Mouse (Mus musculus) heart, embryonic 14.5 days (tissue): ENCODE results near the gene Bcl2a1a. TPM values are rescaled to one million over a fixed set of nuclear protein-coding genes. Genes with fewer than 3 reads are reported as not detected.
"Not testable (repeated sequence)": the region's sequence is repeated elsewhere in the genome, so short reads cannot be mapped to it uniquely, and the experiment has no call there.

Experiments used
- ATAC-seq: fragments of 200-750 bp; cut with Nextera tagmentation; 2 replicates; pipeline ENCODE4 v1.8.0; 2017; ENCODE audit warnings: low read depth, moderate TSS enrichment; ENCODE audit not compliant: insufficient number of reproducible peaks, insufficient read depth, low FRiP score
- H3K27ac ChIP-seq, 2 experiments: fragments of 200-500 bp in 1 of 2; fragments of 300-500 bp in 1 of 2; sonication (generic) in 1 of 2; replicated peaks in 1 of 2; 2 replicates each; pipeline ENCODE4 v1.5.1; 2012 to 2014; ENCODE audit warnings: low read depth in 2 of 2, low read length in 2 of 2, control low read depth in 1 of 2, mild to moderate bottlenecking in 1 of 2, mixed read lengths in 1 of 2; ENCODE audit not compliant: control insufficient read depth in 1 of 2, insufficient read depth in 1 of 2
- H3K27me3 ChIP-seq: fragments of 300-500 bp; sonication (generic); 2 replicates; pipeline ENCODE4 v1.6.1; 2014; ENCODE audit warnings: mild to moderate bottlenecking, low read length, control low read depth; ENCODE audit not compliant: control insufficient read depth, insufficient read depth
- H3K36me3 ChIP-seq: fragments of 300-500 bp; sonication (generic); 2 replicates; pipeline ENCODE4 v1.6.1; 2014; ENCODE audit warnings: mild to moderate bottlenecking, control low read depth, low read length, mixed read lengths; ENCODE audit not compliant: control insufficient read depth, insufficient read depth
- H3K4me1 ChIP-seq, 2 experiments: fragments of 200-500 bp in 1 of 2; fragments of 300-500 bp in 1 of 2; sonication (generic) in 1 of 2; 2 replicates each; pipeline ENCODE4 v1.6.1; 2012 to 2014; ENCODE audit warnings: low read length in 2 of 2, control low read depth in 1 of 2, mixed read lengths in 1 of 2; ENCODE audit not compliant: control insufficient read depth in 2 of 2, insufficient read depth in 2 of 2
- H3K4me2 ChIP-seq: fragments of 300-500 bp; sonication (generic); 2 replicates; pipeline ENCODE4 v1.6.1; 2014; ENCODE audit warnings: mild to moderate bottlenecking, low read length
- H3K4me3 ChIP-seq, 2 experiments: fragments of 200-500 bp in 1 of 2; fragments of 300-500 bp in 1 of 2; sonication (generic) in 1 of 2; 2 replicates each; pipeline ENCODE4 v1.5.1; 2012 to 2014; ENCODE audit warnings: low read length in 2 of 2, mild to moderate bottlenecking in 2 of 2, control low read depth in 1 of 2, low read depth in 1 of 2, moderate library complexity in 1 of 2; ENCODE audit not compliant: control insufficient read depth in 1 of 2, insufficient read depth in 1 of 2
- H3K9ac ChIP-seq: fragments of 300-500 bp; sonication (generic); 2 replicates; pipeline ENCODE4 v1.6.1; 2014; ENCODE audit warnings: mild to moderate bottlenecking, low read length
- H3K9me3 ChIP-seq: fragments of 300-500 bp; sonication (generic); 2 replicates; pipeline ENCODE4 v1.6.1; 2016; ENCODE audit warnings: low read length, control low read depth; ENCODE audit not compliant: control insufficient read depth
- WGBS: fragments of 180-500 bp; shearing (Covaris S2); extraction: QIAGEN DNeasy Blood & Tissue Kit; methylation state at CpG from one replicate; pipeline ENCODE4 v1.1.7; 2014; 5-methylcytosine and 5-hydroxymethylcytosine counted together
- polyA plus RNA-seq: library from polyadenylated mRNA; unstranded; fragments of >200 nt; fragmentation: Nextera tagmentation; extraction: Ambion mirVana; gene quantifications from 2 replicates; pipeline ENCODE4 v1.2.1, GENCODE M21; 2014

Gene Bcl2a1a
- 0.49 TPM in 1 of 2 replicates, not detected in the other for polyA plus RNA-seq

- not testable (repeated sequence) for H3K27ac ChIP-seq, H3K27me3 ChIP-seq, ATAC-seq, H3K4me1 ChIP-seq, H3K4me2 ChIP-seq, H3K4me3 ChIP-seq, H3K36me3 ChIP-seq, H3K9ac ChIP-seq, H3K9me3 ChIP-seq
- WGBS: 65% methylated on average over 5 of the region's 5 CpGs
These were observed at the start of gene Bcl2a1a for GRCm38 (mm10) chr9:88956670-88957153. Gene Bcl2a1a (plus strand): TSS chr9:88956900.

- H3K36me3 ChIP-seq: not testable (repeated sequence)
- WGBS: 72% methylated on average over 4 of the region's 5 CpGs
These were observed 40.1 kb upstream of the Bcl2a1a start for GRCm38 (mm10) chr9:88916576-88916975.

GRCm38 (mm10) chr9:88938312-88938711 is 18.4 kb upstream of the Bcl2a1a start:
- H3K4me1 ChIP-seq, H3K9ac ChIP-seq, H3K4me2 ChIP-seq, H3K27ac ChIP-seq, H3K4me3 ChIP-seq, ATAC-seq, H3K27me3 ChIP-seq, H3K36me3 ChIP-seq, H3K9me3 ChIP-seq: not testable (repeated sequence)
- WGBS: 7% methylated on average over 1 of the region's 3 CpGs

More at GRCm38 (mm10) chr9:88916576-88916975, 40.1 kb upstream of the Bcl2a1a start:
- H3K4me2 ChIP-seq, H3K27ac ChIP-seq, ATAC-seq, H3K9me3 ChIP-seq, H3K4me3 ChIP-seq, H3K9ac ChIP-seq, H3K4me1 ChIP-seq, H3K27me3 ChIP-seq: not testable (repeated sequence)

GRCm38 (mm10) chr9:88951466-88951865 is 5.2 kb upstream of the Bcl2a1a start:
- not testable (repeated sequence) for H3K9ac ChIP-seq, H3K27me3 ChIP-seq, H3K9me3 ChIP-seq, H3K4me1 ChIP-seq, H3K36me3 ChIP-seq, H3K27ac ChIP-seq, H3K4me3 ChIP-seq, ATAC-seq, H3K4me2 ChIP-seq

GRCm38 (mm10) chr9:88953151-88953550 is 3.5 kb upstream of the Bcl2a1a start:
- not testable (repeated sequence) for ATAC-seq, H3K4me2 ChIP-seq, H3K9me3 ChIP-seq, H3K27ac ChIP-seq, H3K4me3 ChIP-seq, H3K36me3 ChIP-seq, H3K27me3 ChIP-seq, H3K9ac ChIP-seq, H3K4me1 ChIP-seq

GRCm38 (mm10) chr9:88955224-88955623 is 1.5 kb upstream of the Bcl2a1a start:
- not testable (repeated sequence) for H3K9ac ChIP-seq, ATAC-seq, H3K4me1 ChIP-seq, H3K27ac ChIP-seq, H3K4me2 ChIP-seq, H3K9me3 ChIP-seq, H3K36me3 ChIP-seq, H3K27me3 ChIP-seq, H3K4me3 ChIP-seq
- 63% methylated on average over 1 of the region's 1 CpGs for WGBS

DNA sequence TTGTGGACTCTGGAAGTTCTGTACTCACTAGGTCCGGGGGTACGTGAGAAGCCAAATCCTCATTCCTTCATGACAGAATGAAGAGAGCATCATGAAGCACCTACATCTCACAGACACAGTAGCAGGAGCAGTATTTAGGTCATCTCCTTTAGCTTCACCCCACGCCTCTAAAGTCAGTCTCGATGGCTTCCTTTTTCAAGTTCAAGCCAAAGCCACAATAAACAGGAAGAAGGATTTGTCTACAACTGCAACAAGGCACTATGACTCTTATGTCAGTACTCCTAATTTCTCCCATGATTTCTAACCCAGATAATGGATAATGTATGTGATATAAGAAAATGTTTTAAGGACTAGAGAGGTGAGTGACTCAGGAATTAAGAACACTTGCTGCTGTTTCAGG is 665 bp upstream of the Bcl2a1a start:
- H3K9me3 ChIP-seq, H3K4me2 ChIP-seq, H3K27ac ChIP-seq, H3K4me3 ChIP-seq, H3K9ac ChIP-seq, H3K36me3 ChIP-seq, H3K4me1 ChIP-seq, H3K27me3 ChIP-seq, ATAC-seq: not testable (repeated sequence)
- WGBS: 77% methylated on average over 2 of the region's 4 CpGs

- H3K36me3 ChIP-seq: no peaks in the 10 kb centered on the region
- no peak for ATAC-seq
- no peaks in the 10 kb centered on the region for H3K9me3 ChIP-seq
- H3K4me1 ChIP-seq: no peaks in the 10 kb centered on the region
- no peak overlapping the region for H3K4me3 ChIP-seq
- WGBS: 56% methylated on average over 3 of the region's 3 CpGs
- H3K27me3 ChIP-seq: no peaks in the 10 kb centered on the region
- H3K27ac ChIP-seq: no peak overlapping the region
- no peak overlapping the region for H3K4me2 ChIP-seq
- no peak overlapping the region for H3K9ac ChIP-seq
These were observed 2.2 kb downstream of the Bcl2a1a start for GRCm38 (mm10) chr9:88958891-88959290.
